Mouse (Mus musculus): ENCODE measurements around the gene Wdr44. TPM values are rescaled to one million over a fixed set of nuclear protein-coding genes. Genes with fewer than 3 reads are reported as not detected.

Wdr44 gene
- total and polyA plus RNA-seq, 2 experiments from 2014 or later = 7.8 to 19.6 TPM

- Histone ChIP-seq H3K4me2 (ENCODE audit: low read depth, low read length) (peak overlapping the region; percentile 59), H3K9ac (replicated peaks; ENCODE audit: low read length) (no peak overlapping the region; the same call in 1 of the 2 replicates), H3K9me3 (ENCODE audit: low read length) (no peaks in the 10 kb centered on the region), H3K4me1 (ENCODE audit: insufficient read depth, low read length) (no peaks in the 10 kb centered on the region), H3K27ac (no peak overlapping the region), H3K27me3 (ENCODE audit: insufficient read depth, low read length) (no peaks in the 10 kb centered on the region), H3K36me3 (ENCODE audit: insufficient read depth, low read length) (no peaks in the 10 kb centered on the region), H3K4me3 (ENCODE audit: low read length) (peak overlapping the region; percentile 61)
- ATAC-seq (peak; percentile 19; the same call in 1 of the 2 replicates), DNase-seq (ENCODE audit: low spot score) (peak; percentile 1)
- 19% methylated on average over 5 of the region's 5 CpGs for WGBS
- no peak for TF ChIP-seq CTCF (IDR thresholded peaks at IDR 0.05; ENCODE audit: low read depth)
Measured at GRCm38 (mm10) chrX:23692336-23692721, 522 bp upstream of the Wdr44 start.

GRCm38 (mm10) chrX:23693443-23694400, 871 bp downstream of the Wdr44 start:
- H3K9ac ChIP-seq (replicated peaks; ENCODE audit: low read length) = peak overlapping the region; percentile 64
- no peaks in the 10 kb centered on the region for H3K4me1 ChIP-seq (ENCODE audit: insufficient read depth, low read length)
- 24% methylated on average over 27 of the region's 28 CpGs for WGBS
- peak overlapping the region; percentile 61 for H3K4me3 ChIP-seq (ENCODE audit: low read length)
- no peak for TF ChIP-seq CTCF (IDR thresholded peaks at IDR 0.05; ENCODE audit: low read depth)
- no peaks in the 10 kb centered on the region for H3K9me3 ChIP-seq (ENCODE audit: low read length)
- DNase-seq (ENCODE audit: low spot score) (peak; percentile 2), ATAC-seq (no peak)
- no peaks in the 10 kb centered on the region for H3K27me3 ChIP-seq (ENCODE audit: insufficient read depth, low read length)
- no peaks in the 10 kb centered on the region for H3K36me3 ChIP-seq (ENCODE audit: insufficient read depth, low read length)
- H3K27ac ChIP-seq = peak overlapping the region; percentile 81
- H3K4me2 ChIP-seq (ENCODE audit: low read depth, low read length) = peak overlapping the region; percentile 59

DNA sequence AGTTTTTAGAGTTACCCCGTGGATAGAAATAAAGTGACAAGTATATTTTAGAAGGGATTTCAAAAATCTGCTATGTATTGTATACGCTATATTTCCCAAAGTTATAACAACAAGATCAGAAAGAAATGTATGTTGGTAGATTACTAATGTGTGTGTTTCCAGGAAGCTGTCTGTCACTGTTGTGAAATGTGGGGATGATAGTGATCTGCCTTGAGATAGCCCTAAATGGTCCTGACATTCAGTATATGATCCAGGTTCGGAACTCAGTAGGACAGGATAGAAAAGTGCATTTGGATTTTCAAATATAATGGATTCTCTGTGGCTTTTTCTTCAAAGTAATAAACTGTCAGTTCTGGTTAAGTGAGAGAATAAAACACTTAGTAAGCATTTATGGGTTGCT, 1.7 kb downstream of the Wdr44 start:
- peak overlapping the region; percentile 61 for H3K4me3 ChIP-seq (ENCODE audit: low read length)
- DNase-seq (ENCODE audit: low spot score) = no peak

GRCm38 (mm10) chrX:23695109-23695508, 2.3 kb downstream of the Wdr44 start:
- no peaks in the 10 kb centered on the region for H3K27me3 ChIP-seq (ENCODE audit: insufficient read depth, low read length)
- ATAC-seq = no peak
- 0 out of 2 replicates have a peak overlapping the region, but pooled peaks have one; percentile 16 for H3K4me2 ChIP-seq (ENCODE audit: low read depth, low read length)

More for the DNA sequence above, 1.7 kb downstream of the Wdr44 start:
- WGBS = 74% methylated on average over 3 of the region's 3 CpGs
- Histone ChIP-seq H3K27ac (no peak overlapping the region), H3K9ac (replicated peaks; ENCODE audit: low read length) (no peak overlapping the region), H3K36me3 (ENCODE audit: insufficient read depth, low read length) (no peaks in the 10 kb centered on the region), H3K4me2 (ENCODE audit: low read depth, low read length) (peak overlapping the region; percentile 59), H3K9me3 (ENCODE audit: low read length) (no peaks in the 10 kb centered on the region), H3K27me3 (ENCODE audit: insufficient read depth, low read length) (no peaks in the 10 kb centered on the region), H3K4me1 (ENCODE audit: insufficient read depth, low read length) (no peaks in the 10 kb centered on the region)
- TF ChIP-seq CTCF (IDR thresholded peaks at IDR 0.05; ENCODE audit: low read depth) = no peak
- no peak for ATAC-seq

GRCm38 (mm10) chrX:23697346-23697745, 4.5 kb downstream of the Wdr44 start:
- no peak overlapping the region for H3K4me3 ChIP-seq (ENCODE audit: low read length)
- no peak overlapping the region for H3K9ac ChIP-seq (replicated peaks; ENCODE audit: low read length)
- no peaks in the 10 kb centered on the region for H3K9me3 ChIP-seq (ENCODE audit: low read length)
- ATAC-seq = no peak
- no peak for TF ChIP-seq CTCF (IDR thresholded peaks at IDR 0.05; ENCODE audit: low read depth)
- no peaks in the 10 kb centered on the region for H3K4me1 ChIP-seq (ENCODE audit: insufficient read depth, low read length)
- H3K36me3 ChIP-seq (ENCODE audit: insufficient read depth, low read length) = no peaks in the 10 kb centered on the region
- no peaks in the 10 kb centered on the region for H3K27me3 ChIP-seq (ENCODE audit: insufficient read depth, low read length)
- H3K4me2 ChIP-seq (ENCODE audit: low read depth, low read length) = no peak overlapping the region
- 86% methylated on average over 2 of the region's 2 CpGs for WGBS
- no peak overlapping the region for H3K27ac ChIP-seq
- DNase-seq (ENCODE audit: low spot score) = no peak

More at GRCm38 (mm10) chrX:23695109-23695508, 2.3 kb downstream of the Wdr44 start:
- Histone ChIP-seq H3K4me3 (ENCODE audit: low read length) (no peak overlapping the region), H3K27ac (no peak overlapping the region), H3K9me3 (ENCODE audit: low read length) (no peaks in the 10 kb centered on the region), H3K9ac (replicated peaks; ENCODE audit: low read length) (no peak overlapping the region), H3K4me1 (ENCODE audit: insufficient read depth, low read length) (no peaks in the 10 kb centered on the region), H3K36me3 (ENCODE audit: insufficient read depth, low read length) (no peaks in the 10 kb centered on the region)
- no peak for TF ChIP-seq CTCF (IDR thresholded peaks at IDR 0.05; ENCODE audit: low read depth)
- no peak for DNase-seq (ENCODE audit: low spot score)

DNA sequence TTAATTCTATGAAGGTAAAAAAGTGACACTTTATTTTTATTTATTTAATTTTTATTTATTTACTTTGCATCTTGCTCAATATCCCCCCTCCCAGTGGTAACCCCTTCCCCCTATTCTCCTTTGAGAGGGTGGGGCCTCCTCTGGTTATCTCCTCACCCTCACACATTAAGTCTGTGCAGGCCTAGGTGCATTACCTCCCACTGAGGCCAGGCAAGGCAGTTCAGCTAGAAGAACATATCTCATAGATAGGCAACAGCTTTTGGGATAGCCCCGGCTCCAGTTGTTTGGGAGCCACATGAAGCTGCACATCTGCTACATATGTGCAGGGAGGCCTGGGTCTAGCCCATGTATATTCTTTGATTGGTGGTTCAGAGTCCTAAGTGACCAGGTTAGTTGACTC, 6.2 kb downstream of the Wdr44 start:
- Histone ChIP-seq H3K27ac (no peak overlapping the region), H3K9ac (replicated peaks; ENCODE audit: low read length) (no peak overlapping the region), H3K4me2 (ENCODE audit: low read depth, low read length) (no peak overlapping the region), H3K4me3 (ENCODE audit: low read length) (no peak overlapping the region), H3K36me3 (ENCODE audit: insufficient read depth, low read length) (no peaks in the 10 kb centered on the region), H3K4me1 (ENCODE audit: insufficient read depth, low read length) (no peaks in the 10 kb centered on the region), H3K27me3 (ENCODE audit: insufficient read depth, low read length) (no peaks in the 10 kb centered on the region), H3K9me3 (ENCODE audit: low read length) (no peaks in the 10 kb centered on the region)
- WGBS = 93% methylated on average over 1 of the region's 1 CpGs
- no peak for DNase-seq (ENCODE audit: low spot score)
- no peak for ATAC-seq
- TF ChIP-seq CTCF (IDR thresholded peaks at IDR 0.05; ENCODE audit: low read depth) = no peak

DNA sequence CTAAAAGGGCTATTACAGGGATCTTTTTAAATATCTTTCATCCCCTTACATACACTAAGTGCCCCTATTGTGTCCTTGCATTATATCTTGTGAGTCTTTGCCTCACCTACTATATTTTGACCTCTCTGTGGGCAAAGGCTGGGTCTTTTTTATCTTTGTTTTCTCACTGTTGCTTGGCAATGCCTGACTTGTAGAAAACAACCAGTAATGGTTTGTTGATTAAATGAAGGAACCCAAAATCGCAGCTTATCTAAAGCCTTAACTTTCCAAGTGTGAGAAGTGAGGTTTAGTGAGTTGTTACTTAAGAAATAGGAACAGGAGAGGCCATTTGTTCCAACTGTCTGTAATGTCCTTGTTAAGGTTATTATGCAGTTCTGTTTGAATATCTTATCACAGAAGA, 24.4 kb downstream of the Wdr44 start:
- H3K4me2 ChIP-seq (ENCODE audit: low read depth, low read length) = no peak overlapping the region
- no peaks in the 10 kb centered on the region for H3K4me1 ChIP-seq (ENCODE audit: insufficient read depth, low read length)
- DNase-seq (ENCODE audit: low spot score) = no peak
- WGBS = 79% methylated on average over 1 of the region's 1 CpGs
- H3K4me3 ChIP-seq (ENCODE audit: low read length) = no peak overlapping the region
- no peaks in the 10 kb centered on the region for H3K27me3 ChIP-seq (ENCODE audit: insufficient read depth, low read length)
- ATAC-seq = no peak
- TF ChIP-seq CTCF (IDR thresholded peaks at IDR 0.05; ENCODE audit: low read depth) = no peak
- no peaks in the 10 kb centered on the region for H3K9me3 ChIP-seq (ENCODE audit: low read length)
- no peaks in the 10 kb centered on the region for H3K36me3 ChIP-seq (ENCODE audit: insufficient read depth, low read length)
- no peak overlapping the region for H3K27ac ChIP-seq
- no peak overlapping the region for H3K9ac ChIP-seq (replicated peaks; ENCODE audit: low read length)
